Mouse (Mus musculus): ENCODE measurements around the gene Ak1.

Ak1 gene

DNA sequence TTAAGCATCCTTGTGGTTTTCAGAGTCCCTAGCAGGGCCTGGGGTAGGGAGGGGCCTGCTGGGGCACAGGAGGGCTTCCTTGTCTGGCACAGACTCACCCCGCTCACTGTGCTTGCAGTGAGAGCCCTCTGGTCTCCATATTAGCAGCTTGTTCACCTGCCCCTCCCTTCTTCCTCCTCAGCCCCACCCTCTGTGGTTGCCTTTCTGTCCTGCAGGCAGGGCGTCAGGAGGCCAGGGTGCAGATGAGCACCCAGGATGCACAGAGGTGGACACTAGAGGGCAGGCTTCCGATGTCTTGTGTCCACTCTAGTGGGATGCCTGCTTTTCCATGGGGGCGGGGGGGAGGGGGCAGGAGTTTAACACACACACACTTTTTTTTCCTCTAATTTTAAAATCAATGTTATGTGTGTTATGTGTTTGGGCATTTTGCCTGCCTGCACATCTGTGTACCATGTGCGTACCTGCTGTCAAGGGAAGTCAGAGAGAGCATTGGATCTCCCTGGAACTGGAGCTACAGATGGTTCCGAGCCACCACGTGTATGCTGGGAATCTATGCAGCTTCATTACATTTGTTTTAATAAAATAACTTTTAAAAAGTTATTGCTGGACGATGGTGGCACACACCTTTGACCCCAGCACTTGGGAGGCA lies 20.0 kb upstream of the Ak1 start:
- DNase-seq, result no peak

DNA sequence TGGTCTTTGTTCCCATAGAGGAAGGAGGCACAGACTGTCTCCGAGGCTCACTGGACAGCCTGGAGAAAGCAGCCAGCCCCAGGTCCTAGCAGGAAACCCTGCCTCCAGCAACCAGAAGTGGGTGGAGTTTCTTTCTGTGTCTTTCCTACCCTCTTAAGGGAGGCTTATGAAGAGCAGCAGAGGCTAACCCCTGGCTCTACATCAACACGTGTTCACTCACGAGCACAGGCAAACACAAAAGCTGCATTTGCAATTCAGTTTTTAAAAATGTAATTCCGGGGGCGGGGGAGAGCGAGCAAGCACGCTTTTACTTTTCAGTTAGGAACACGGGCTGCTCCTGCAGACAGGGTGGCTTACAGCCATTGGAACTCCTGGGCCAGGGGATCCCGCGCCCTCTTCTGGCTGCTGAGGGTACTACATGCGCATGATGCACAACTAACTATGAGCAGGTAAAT lies 18.9 kb upstream of the Ak1 start:
- DNase-seq, result peak; percentile 93

DNA sequence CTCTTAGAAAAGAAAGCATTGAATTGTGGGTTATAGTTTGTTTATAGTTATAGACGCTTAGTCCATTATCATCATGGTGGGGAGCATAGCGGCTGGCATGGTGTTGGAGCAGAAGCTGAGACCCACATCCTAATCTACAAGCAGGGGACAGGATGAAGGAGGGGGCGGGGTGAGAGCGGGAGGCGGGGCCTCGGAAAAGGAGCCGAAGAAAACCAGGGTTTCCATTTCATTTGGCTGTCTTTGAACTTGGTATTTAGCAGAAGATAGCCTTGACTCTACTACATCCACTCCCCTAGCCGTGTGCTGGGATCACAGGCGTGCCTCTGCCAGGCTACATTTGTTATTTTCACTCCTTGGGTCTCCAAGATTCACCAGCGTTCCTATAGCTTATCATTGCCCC lies 16.9 kb upstream of the Ak1 start:
- DNase-seq, result no peak

DNA sequence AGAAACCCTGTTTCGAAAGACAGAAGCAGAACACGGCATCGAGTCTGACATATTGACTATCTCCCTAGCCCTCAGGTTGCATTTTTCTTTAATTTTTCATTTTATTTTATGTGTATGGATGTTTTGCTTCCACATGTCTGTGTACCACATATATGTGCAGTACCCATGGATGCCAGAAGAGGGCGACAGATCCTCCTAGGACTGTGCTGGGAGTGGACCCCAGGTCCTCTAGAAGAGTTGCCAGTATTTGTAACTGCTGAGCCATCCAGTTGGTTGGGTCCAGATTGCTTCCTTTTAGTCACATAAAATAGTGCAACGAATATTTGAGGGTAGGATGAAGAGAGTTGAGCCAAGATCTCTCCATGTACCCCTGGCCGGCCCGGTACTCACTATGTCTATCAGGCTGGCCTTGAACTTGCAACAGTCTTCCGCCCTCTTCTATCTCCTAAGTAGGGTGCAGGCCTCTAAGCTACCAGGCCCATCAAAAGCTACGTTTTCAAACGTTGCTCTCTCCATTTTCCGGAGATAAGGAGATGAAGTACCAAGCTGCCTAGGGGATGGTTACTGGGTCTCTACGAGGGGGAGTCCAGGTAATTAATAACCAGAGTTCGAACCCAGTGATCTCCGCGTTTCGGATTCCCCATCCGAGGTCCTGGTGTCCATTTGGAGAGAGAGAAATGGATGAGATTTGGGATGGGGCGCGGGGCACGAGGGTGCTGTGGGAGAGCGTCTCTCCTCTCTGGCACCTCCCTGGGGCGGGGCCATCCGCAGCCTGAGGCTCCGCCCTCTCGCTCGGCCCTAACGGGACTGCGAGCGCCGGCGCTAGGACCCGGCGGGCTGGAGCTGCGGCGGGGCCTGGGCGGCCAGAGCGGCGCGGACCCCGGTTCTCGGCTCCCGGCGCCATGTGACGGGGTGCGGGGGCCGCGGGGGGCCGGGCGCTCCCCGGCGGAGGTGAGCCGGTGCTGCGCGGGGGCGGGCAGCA lies 15.1 kb upstream of the Ak1 start:
- peak; percentile 70 for DNase-seq

DNA sequence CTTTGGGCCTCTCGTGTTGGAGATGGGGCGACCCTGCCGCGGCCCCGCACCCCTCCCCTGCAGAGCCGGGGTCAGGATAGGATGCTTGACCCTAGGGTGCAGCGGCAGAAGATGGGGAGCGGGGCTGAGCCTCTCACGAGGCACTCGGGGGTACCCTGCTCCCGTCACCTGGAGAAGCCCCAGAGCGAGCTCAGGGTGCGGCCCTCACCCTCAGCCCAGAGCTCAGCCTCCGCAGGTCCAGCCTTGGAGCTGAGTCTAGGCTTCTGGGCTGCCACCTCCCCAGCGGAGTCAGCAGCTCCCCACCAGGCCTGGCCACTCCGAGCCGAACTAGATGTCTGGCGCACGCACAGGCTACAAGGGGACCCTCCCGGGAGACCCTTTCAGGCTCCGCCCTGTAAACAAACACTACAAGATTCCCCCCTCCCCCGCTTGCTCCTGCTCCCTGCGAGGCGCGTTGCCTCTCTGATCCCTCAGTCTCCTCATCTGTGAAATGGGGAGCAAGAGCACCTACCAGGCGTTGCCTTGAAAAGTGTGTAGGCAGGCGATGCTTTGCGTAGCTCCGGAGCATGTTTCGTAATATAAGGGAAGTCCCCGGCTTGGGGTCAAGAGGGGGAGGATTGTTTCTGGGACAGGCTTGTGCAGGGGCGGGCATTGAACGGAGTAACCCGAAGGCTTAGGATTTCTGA lies 14.2 kb upstream of the Ak1 start:
- no peak for DNase-seq

DNA sequence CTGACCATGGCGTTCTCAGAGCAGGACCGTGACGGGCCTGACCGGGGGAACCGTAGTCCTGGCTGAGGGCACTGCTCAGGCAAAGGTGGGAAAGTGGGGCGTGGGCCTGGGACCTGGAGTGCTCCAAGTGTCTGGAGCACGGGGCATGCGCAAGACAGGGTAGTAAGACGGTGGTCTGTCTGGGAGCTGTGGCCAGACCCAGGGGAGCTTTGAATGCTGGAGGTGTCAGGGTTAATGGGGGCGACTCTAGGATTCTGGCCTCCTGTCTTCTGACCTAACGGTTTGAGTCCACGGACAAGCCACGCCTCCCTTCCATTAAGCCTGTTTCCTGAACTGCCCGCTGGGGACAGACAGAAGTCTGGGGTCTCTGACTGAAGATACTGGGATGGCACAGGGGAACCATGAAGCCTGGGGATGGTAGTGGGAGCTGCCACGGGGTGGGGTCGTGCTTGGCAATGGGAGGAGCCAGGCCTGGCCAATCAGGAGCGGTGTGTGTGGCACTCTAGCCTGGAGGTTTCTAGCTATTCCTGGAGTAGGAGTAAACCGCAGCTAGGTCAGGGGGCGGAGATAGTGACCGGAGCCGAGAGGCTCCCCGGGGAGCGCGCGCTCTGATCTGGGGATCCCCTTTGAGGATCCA lies 13.3 kb upstream of the Ak1 start:
- peak; percentile 58 for DNase-seq

DNA sequence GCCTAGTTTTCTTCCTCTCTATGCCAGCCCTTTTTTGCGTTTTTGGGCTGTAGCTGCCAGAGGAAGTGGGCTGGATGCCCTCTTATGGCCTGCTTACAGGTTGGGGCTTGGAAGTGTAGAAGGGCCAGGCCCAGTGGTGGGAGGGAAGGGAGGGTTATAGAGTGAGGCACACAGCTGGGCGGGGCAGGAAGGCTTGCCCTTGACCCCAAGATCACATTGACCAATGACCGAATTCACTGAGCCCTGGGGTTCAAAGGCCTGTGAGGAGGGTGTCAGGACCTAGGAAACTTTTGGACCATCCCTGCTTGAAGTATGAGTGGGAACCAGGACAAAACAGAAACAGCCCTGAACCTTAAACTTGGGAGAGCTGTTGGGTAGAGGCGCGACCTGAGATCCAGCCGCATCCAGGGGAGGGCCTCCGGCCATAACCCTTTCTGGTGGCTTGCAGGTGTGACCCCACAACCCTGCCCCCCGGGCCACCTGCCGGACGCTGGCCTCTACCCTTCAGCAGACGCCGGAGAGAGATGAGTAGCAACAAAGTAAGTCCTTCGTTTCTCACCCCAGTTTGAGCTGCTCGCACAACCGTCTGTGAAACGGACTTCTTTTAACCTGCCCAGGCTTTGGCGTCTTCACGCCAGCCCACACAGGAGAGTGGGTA lies 12.7 kb upstream of the Ak1 start:
- no peak for DNase-seq

DNA sequence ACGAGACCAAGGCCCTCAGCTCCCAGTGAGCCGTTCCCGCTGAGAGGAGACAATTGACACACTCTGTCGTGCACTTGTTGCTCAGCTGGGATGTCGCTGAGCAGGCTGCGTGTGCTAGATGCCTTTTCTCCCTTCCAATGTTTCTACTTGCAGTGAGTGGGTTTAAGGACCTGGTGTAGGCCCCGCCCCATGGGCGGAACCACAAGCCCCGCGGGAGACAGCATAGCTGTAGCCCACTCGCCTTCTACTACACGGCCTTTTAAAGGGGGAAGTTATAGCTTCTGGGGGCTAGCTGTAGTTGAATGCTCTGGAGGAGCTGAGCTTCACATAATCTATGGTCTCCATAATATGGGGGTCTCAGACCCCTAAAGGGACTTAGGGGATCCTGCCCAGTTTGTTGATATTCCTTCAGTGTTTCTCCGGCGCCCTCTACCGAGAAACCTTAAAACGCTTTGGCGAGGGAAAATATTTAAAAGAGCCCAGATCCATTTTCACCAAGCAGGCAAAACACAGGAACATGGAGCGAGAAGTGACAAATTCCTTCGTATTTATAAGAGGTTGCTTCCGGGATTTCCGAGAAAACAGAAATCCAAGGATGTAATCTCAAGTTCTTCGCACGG lies 10.8 kb upstream of the Ak1 start:
- peak; percentile 56 for DNase-seq

DNA sequence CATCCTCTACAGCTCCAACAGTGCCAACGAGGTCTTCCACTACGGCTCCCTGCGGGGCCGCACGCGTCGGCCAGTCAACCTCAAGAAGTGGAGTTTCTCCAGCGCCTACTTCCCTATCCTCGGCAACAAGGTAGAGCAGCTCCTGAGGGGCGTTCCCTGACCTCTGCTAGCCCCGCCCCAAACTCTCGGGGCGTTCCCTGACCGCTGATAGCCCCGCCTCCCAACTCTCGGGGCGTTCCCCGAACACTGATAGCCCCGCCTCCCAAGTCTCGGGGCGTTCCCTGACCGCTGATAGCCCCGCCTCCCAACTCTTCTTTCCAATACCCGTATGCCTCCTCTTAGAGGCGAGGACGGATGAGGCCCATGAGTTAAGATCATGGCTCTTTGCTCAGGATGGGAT lies 9.3 kb upstream of the Ak1 start:
- no peak for DNase-seq

DNA sequence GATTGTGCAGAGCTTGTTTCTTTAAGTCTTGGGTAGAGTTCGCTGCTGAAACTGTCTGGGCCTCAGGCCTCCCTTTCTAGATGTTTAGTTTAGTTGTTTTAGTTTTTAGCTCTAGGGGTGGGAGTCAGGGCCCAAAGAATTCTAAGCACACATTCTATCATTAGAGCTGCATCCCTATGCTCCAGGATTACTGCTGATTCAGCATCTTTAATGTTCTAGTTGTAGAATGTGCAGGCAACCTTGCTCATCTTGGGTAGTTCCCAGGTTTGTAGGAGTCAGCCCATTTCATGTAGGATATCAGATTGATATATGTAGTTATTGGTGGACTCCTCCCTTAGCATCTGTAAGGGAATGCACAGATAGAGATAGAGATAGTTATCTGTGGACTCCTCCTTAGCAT lies 4.4 kb upstream of the Ak1 start:
- DNase-seq, result no peak

DNA sequence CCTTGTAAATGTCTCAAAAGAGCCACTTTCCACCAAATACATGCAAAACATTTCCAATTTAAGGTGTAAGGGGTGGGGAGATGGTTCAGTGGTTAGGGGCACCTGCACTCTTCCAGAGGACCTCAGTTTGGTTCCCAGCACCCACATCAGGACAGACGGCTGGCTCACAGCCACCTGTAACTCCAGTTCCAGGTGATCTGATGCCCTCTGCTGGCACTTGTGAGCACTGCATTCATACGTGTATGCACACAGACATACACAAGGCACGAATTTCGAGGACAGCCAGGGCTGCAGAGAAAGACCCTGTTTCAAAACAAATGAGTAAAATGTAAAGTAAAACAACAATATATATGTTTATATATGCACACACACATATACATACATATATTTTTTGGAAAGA lies 4.0 kb upstream of the Ak1 start:
- no peak for DNase-seq

DNA sequence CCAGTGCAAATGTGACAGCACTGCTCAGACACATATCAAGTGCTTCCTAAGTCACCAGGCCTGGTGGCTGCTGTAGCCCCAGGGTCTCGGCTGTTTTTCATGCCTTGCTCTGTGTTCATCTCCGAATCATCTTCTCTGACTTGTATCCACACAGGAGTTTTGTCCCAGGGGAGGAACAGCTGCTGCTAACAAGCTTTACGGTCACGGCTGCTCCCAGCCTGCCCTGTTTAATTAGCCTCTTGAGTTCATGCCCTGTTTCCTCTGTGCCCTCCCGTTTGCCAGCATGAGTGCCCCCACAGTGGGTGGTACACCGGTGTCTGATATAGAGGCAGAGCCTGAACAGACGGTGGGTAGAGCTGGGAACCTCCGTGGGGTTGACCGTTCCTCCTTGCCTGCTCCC lies 3.5 kb upstream of the Ak1 start:
- no peak for DNase-seq

DNA sequence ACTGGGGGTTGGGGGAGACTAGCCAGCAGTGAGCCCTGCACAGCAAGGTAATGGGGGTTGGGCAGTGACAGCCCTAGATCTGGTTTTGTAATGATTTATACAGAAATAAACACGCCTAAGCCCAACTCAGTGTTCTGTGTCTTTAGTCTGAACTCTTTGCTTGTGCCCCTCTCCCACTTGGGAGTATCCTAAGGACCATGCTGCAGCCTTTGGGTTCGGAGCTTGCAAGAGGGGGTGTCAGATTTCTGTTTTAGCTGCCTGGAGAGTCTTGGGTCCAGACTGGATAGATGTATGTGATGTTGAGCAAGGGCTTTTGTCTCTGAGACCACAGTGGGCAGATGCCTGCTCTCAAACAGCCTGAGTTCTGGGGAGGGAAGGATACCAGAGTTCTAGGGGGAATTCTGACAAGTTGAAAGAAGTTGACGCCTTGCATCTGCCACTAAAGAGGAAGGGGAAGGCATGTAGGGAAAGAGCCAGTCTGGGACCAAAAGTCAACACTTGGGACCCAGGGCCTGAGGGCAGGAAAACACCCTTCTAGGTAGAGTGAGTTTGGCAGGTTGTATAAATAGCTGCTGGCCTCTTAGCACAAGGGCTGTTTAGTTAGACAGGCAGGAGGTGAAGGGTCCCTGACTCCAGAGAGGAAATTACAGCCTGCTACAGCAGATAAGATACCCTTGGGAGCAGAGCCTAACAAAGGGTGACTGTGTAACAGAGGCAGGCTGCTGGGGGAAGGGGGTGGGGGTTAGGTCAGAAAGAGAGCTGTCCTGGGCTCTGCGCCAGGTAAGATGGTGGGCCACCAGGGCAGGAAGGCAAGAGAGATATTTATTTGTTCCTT lies 659 bp upstream of the Ak1 start:
- DNase-seq, result peak; percentile 85

DNA sequence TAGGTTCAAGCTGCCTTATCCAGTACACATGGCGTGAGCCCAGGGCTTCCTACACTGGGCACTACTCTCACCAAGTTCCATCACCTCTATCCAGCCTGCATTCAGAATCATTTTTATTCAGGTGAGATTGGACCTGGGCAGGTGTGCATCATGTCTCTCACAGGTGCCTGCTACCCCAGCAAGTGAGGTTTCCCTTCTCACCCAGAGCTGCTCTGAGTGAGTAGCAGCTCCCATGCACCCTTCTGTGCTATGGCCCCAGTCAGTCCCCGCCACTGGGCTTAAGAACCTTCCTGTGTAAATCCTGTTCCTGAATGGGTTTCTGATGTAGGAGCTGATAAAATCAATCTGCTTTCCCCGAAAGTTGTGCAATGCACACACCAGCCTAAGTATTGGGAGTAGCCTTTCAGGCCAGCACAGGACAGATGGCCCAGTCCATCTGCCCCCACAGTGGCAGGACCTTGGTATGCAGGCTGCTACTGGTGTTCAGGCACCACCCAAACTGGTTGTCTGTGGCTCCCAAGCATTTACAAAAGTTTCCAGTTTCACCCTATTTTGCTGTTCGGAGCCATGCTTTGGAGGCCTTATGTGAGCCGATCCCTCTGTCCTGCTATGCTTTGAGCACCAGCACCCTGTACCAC lies 2.7 kb downstream of the Ak1 start:
- DNase-seq, result no peak

DNA sequence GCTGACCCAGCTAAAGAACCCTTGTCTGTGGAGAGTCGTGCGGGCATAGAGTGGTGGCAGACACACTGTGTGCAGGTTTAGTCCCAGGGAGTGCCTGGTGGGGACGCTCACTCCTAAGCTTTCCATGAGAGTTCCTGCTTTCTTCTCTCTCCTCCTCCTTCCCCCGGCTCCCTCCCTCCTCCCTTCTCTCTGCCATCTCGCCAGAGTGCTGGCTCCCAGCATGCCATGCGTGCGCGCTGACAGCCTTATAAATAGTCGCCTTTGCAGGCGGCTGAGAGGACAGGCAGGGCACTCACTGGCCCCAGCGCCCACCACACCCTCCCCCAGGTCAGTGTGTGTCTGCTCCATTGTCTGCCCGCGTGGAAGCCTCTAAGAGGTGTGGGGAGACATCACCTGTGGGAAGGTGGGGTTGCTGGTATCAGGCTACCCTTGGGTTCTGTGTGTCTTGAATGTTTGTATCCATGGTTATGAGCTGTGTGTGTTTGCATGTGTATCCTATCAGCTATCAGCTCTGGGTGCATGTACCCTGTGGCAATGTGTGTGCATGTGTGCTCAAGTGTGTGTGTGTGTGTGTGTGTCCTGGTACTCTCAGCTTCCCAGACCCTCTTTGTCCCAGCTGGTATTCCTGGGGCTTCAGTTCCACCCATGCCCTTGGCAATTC lies 3.8 kb downstream of the Ak1 start:
- peak; percentile 66 for DNase-seq

DNA sequence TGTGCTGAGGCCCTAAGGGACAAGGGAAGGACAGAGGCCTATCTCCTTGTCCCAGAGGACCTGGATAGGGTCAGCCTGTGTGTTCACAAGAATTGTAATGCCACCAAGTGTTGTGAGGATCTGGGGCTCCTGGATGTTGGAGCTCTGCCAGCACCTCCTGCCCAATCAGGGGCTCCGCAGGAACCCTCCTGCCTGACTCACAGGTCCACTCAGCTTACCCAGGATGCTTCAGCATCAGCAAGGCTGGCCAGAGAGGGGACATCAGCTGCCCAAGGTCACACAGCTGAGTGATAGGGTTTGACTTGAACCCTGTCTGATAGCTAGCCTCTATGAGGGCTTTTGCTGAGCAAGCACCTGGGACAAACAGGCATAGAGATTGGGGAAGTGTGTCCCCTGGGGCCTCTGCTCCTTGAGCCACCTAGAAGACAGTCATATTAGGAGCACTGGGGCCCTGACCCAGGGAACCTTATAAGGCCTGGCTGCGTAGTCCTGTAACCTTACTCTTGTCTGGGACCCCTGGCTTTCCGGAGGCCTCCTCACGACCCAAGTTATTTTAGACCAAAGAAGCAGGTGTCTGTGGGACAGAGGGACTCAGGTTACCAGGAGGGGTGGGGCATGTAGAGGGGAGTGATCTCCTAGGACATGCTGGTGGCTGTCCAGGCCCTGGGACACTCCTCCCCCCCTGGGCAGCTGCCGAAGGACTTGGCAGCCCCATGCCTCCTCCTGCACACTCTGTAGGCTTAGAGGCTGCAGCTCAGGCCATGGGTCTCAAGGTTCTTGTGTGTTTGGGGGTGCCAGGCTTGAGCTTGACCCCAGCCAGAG lies 4.5 kb downstream of the Ak1 start:
- no peak for DNase-seq

DNA sequence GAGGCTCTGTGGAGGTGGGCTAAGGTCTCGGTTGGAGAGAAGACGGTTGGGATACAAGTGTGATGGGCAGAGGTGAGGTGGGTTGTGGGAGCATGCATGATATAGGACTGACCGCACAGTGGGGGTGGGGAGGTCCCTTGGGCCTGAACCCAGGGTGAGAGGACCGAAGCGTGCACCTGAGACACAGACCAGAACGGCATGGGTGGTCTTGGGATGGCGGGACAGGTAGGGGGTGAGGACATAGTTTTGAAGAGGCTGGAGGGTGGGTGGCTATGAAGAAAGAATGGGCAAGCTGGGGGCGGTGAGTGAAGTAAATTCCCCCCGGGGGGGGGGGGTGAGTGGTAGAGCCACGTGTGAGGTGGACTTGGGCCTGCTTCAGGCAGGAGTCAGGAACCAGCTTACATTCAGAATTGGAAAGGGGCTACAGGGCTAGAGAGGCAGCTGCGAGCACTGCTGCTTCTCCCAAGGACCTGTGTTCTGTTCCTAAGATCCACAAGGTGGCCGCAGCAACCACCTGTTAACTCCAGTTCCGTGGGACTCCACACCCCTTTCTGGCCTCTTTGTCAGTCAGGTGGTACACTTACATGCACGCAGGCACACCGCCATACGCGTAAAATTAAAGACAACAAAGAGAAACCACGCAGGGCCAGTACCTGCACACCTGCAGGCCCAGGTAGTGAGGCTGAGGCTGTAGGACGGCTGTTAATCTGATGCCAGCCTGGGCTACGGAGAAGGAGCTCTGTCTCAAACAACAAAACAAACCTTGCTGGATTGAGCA lies 5.9 kb downstream of the Ak1 start:
- no peak for DNase-seq

DNA sequence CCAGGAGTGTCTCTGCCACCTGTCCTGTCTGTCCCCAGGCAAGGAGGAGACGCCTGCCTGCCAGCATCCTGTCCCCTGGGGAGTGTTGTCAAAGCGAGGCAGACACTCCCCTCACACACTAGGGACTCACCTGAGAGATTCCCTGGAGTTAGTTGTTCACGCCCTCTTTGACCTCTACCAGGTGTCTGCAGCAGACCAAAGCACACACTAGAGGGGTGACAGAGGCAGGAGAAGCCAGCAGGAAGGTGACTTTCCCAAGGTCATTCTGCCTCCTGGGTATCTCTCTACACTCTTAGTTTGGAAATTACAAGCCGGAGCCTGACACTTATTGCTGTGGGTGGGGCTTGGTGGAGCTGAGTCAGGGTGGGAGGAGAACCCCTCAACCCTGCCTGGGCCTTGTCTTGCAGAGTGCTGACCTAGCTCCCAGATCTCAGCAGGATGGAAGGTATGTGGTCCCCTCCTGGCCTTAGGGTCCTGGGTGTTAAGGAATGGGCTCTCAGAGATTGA lies 6.5 kb downstream of the Ak1 start:
- DNase-seq, result peak; percentile 43
